Mouse (Mus musculus) intestine, postnatal 0 days (tissue): Measurements from ENCODE around the gene Agmat. TPM values are rescaled to one million over a fixed set of nuclear protein-coding genes. Genes with fewer than 3 reads are reported as not detected.
"Not testable (repeated sequence)": the region's sequence is repeated elsewhere in the genome, so short reads cannot be mapped to it uniquely, and the experiment has no call there.

Experiments used
- ATAC-seq: fragments of 200-750 bp; cut with Nextera tagmentation; 2 replicates; pipeline ENCODE4 v1.8.0; 2017; ENCODE audit warnings: mild to moderate bottlenecking, moderate TSS enrichment, moderate library complexity
- H3K27ac ChIP-seq: fragments of 300-500 bp; sonication (generic); 2 replicates; pipeline ENCODE4 v1.5.1; 2014; ENCODE audit warnings: mild to moderate bottlenecking, low read depth, low read length, moderate library complexity
- H3K27me3 ChIP-seq: fragments of 300-500 bp; sonication (generic); replicated peaks from 2 replicates; pipeline ENCODE4 v1.6.1; 2014; ENCODE audit warnings: low read length, mixed read lengths; ENCODE audit not compliant: control insufficient read depth, insufficient read depth
- H3K36me3 ChIP-seq: fragments of 300-500 bp; sonication (generic); 2 replicates; pipeline ENCODE4 v1.6.1; 2014; ENCODE audit warnings: mild to moderate bottlenecking, moderate library complexity; ENCODE audit not compliant: control insufficient read depth, insufficient read depth
- H3K4me1 ChIP-seq: fragments of 300-500 bp; sonication (generic); replicated peaks from 2 replicates; pipeline ENCODE4 v1.6.1; 2014; ENCODE audit warnings: antibody characterized with exemption, low read length, mixed read lengths; ENCODE audit not compliant: control insufficient read depth, insufficient read depth
- H3K4me2 ChIP-seq: fragments of 300-500 bp; sonication (generic); replicated peaks from 2 replicates; pipeline ENCODE4 v1.6.1; 2014; ENCODE audit warnings: low read depth, mild to moderate bottlenecking, moderate library complexity
- H3K4me3 ChIP-seq: fragments of 300-500 bp; sonication (generic); 2 replicates; pipeline ENCODE4 v1.5.1; 2014; ENCODE audit warnings: low read depth, low read length
- H3K9ac ChIP-seq: fragments of 300-500 bp; sonication (generic); 2 replicates; pipeline ENCODE4 v1.6.1; 2014; ENCODE audit warnings: mild to moderate bottlenecking, low read depth, low read length
- H3K9me3 ChIP-seq: fragments of 300-500 bp; sonication (generic); 2 replicates; pipeline ENCODE4 v1.6.1; 2016; ENCODE audit warnings: mixed run types; ENCODE audit not compliant: control insufficient read depth
- CTCF ChIP-seq: sonication (generic); IDR thresholded peaks from 2 replicates; pipeline ENCODE4 v1.5.1; 2016; ENCODE audit warnings: low read depth, mild to moderate bottlenecking, control low read depth, antibody characterized with exemption, moderate library complexity
- WGBS: fragments of 180-500 bp; shearing (Covaris S2); extraction: QIAGEN DNeasy Blood & Tissue Kit; methylation state at CpG from one replicate; pipeline ENCODE4 v1.1.7; 2014; 5-methylcytosine and 5-hydroxymethylcytosine counted together
- polyA plus RNA-seq: library from polyadenylated mRNA; unstranded; fragments of >200 nt; fragmentation: Nextera tagmentation; extraction: Ambion mirVana; gene quantifications from 2 replicates; pipeline ENCODE4 v1.2.1, GENCODE M21; 2015

Gene Agmat
- polyA plus RNA-seq, 1 experiment from 2014 or later: 106 TPM

GRCm38 (mm10) chr4:141773019-141773418 is 26.5 kb downstream of the Agmat start:
- TF ChIP-seq CTCF: peak; percentile 38; the same call in 1 of the 2 replicates
- H3K9ac ChIP-seq, H3K9me3 ChIP-seq, H3K4me3 ChIP-seq, H3K27ac ChIP-seq, H3K4me2 ChIP-seq, ATAC-seq, H3K27me3 ChIP-seq, H3K4me1 ChIP-seq: not testable (repeated sequence)
- peaks cover 79% of the 10 kb centered on the region for H3K36me3 ChIP-seq
- WGBS: 87% methylated on average over 4 of the region's 4 CpGs

- Histone ChIP-seq H3K4me2 (no peak overlapping the region), H3K36me3 (peaks cover 89% of the 10 kb centered on the region), H3K27ac (no peak overlapping the region), H3K4me1 (no peaks in the 10 kb centered on the region), H3K4me3 (no peak overlapping the region), H3K9ac (no peak overlapping the region), H3K9me3 (no peaks in the 10 kb centered on the region), H3K27me3 (no peaks in the 10 kb centered on the region)
- no peak for TF ChIP-seq CTCF
- ATAC-seq: no peak
- WGBS: 92% methylated on average over 8 of the region's 8 CpGs
Observed at GRCm38 (mm10) chr4:141779828-141780227, 33.4 kb downstream of the Agmat start.

- Histone ChIP-seq H3K27ac (no peak overlapping the region), H3K27me3 (no peaks in the 10 kb centered on the region), H3K4me2 (no peak overlapping the region), H3K4me3 (no peak overlapping the region), H3K4me1 (no peaks in the 10 kb centered on the region), H3K9me3 (no peaks in the 10 kb centered on the region), H3K36me3 (peaks cover 84% of the 10 kb centered on the region), H3K9ac (no peak overlapping the region)
- no peak for TF ChIP-seq CTCF
- no peak for ATAC-seq
- 94% methylated on average over 8 of the region's 8 CpGs for WGBS
Observed at GRCm38 (mm10) chr4:141781201-141781985, 34.9 kb downstream of the Agmat start.

- Histone ChIP-seq H3K36me3 (peaks cover 60% of the 10 kb centered on the region), H3K4me3 (no peak overlapping the region), H3K4me1 (no peaks in the 10 kb centered on the region), H3K9ac (no peak overlapping the region), H3K4me2 (no peak overlapping the region), H3K9me3 (no peaks in the 10 kb centered on the region), H3K27me3 (no peaks in the 10 kb centered on the region), H3K27ac (no peak overlapping the region)
- peak; percentile 40 for TF ChIP-seq CTCF
- ATAC-seq: no peak
- WGBS: 76% methylated on average over 5 of the region's 5 CpGs
Observed at GRCm38 (mm10) chr4:141784835-141785234, 38.4 kb downstream of the Agmat start.

GRCm38 (mm10) chr4:141786141-141786540 is 39.7 kb downstream of the Agmat start:
- Histone ChIP-seq H3K27ac (no peak overlapping the region), H3K4me3 (no peak overlapping the region), H3K27me3 (no peaks in the 10 kb centered on the region), H3K4me2 (no peak overlapping the region), H3K4me1 (no peaks in the 10 kb centered on the region), H3K9ac (no peak overlapping the region), H3K36me3 (peaks cover 48% of the 10 kb centered on the region), H3K9me3 (no peaks in the 10 kb centered on the region)
- WGBS: 89% methylated on average over 13 of the region's 13 CpGs
- ATAC-seq: no peak
- TF ChIP-seq CTCF: no peak

- Histone ChIP-seq H3K9me3 (no peaks in the 10 kb centered on the region), H3K9ac (no peak overlapping the region), H3K27ac (no peak overlapping the region), H3K27me3 (no peaks in the 10 kb centered on the region), H3K36me3 (peaks cover 39% of the 10 kb centered on the region), H3K4me2 (no peak overlapping the region), H3K4me1 (no peaks in the 10 kb centered on the region), H3K4me3 (no peak overlapping the region)
- no peak for ATAC-seq
- 56% methylated on average over 6 of the region's 6 CpGs for WGBS
- no peak for TF ChIP-seq CTCF
Observed at GRCm38 (mm10) chr4:141787046-141787445, 40.6 kb downstream of the Agmat start.

- Histone ChIP-seq H3K9ac (no peak overlapping the region), H3K4me1 (no peaks in the 10 kb centered on the region), H3K27ac (no peak overlapping the region), H3K36me3 (peaks cover 34% of the 10 kb centered on the region), H3K4me3 (no peak overlapping the region), H3K27me3 (no peaks in the 10 kb centered on the region), H3K4me2 (no peak overlapping the region), H3K9me3 (no peaks in the 10 kb centered on the region)
- TF ChIP-seq CTCF: no peak
- ATAC-seq: no peak
- 86% methylated on average over 7 of the region's 7 CpGs for WGBS
Observed at GRCm38 (mm10) chr4:141787462-141787861, 41.0 kb downstream of the Agmat start.
